Mouse (Mus musculus): ENCODE data around the gene Tmem30b. TPM values are rescaled to one million over a fixed set of nuclear protein-coding genes. Genes with fewer than 3 reads are reported as not detected.
"Not testable (repeated sequence)": the region's sequence is repeated elsewhere in the genome, so short reads cannot be mapped to it uniquely, and the experiment has no call there.

The Tmem30b gene
- polyA plus RNA-seq, 1 experiment = 0.27 TPM

DNA sequence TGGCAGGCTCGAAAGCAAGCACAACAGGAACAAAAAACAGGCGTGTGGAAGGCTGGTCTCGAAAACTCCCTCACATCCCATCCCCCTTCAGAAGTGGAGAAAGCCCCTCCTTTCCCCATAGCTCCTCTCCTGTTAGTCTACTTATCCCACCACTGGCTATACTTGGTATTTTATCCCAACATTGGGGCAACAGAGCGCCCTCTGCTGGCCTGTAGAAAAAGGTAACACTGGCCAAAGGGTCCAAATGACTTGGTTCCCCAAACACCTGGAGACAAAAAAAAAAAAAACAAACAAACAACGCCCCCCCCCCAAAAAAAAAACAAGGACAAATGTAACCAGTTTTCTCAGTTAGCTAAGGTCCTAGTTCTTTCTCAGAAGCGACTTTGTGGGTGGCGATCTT lies 13.9 kb upstream of the Tmem30b start:
- no peak overlapping the region for H3K4me3 ChIP-seq (ENCODE audit: insufficient read depth, low read length)
- no peak overlapping the region for H3K27ac ChIP-seq (ENCODE audit: insufficient read depth, low read length)
- no peak for TF ChIP-seq POLR2A (IDR thresholded peaks at IDR 0.05; ENCODE audit: extremely low read depth, insufficient read depth, low read length)
- TF ChIP-seq CTCF (IDR thresholded peaks at IDR 0.05; ENCODE audit: extremely low read depth, insufficient read depth, low read length) = no peak
- no peaks in the 10 kb centered on the region for H3K4me1 ChIP-seq (ENCODE audit: control insufficient read depth, insufficient read depth, low read length)

DNA sequence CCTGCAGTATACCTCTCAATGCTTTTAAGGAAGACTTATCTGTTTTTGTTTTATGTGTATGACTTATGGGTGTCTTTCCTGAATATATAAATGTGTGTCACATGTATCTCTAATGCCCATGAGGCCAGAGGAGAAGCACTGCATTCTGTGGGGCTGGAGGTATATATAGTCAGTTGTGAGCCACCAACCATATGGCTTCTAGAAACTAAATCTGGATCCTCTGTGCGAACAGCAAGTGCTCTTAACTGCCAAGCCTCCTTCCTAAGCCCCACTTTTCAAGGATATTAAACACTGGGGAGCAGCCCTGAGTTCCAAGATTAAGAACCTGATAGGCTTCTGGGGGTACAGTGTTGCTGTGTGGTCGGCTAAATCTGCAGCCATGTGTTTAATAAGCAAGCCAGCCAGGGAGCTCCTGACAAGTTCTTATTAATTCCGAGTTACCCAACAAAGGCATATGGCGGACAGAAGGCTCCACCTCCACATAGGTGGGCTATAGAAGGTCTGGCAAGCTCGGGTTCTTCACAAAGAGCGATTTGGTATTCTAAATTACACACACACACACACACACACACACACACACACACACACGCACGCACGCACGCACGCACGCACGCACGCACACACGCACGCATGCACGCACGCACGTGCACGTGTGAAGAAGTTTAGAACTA lies 12.5 kb upstream of the Tmem30b start:
- no peak overlapping the region for H3K4me3 ChIP-seq (ENCODE audit: insufficient read depth, low read length)
- H3K4me1 ChIP-seq (ENCODE audit: control insufficient read depth, insufficient read depth, low read length) = no peaks in the 10 kb centered on the region
- no peak for TF ChIP-seq CTCF (IDR thresholded peaks at IDR 0.05; ENCODE audit: extremely low read depth, insufficient read depth, low read length)
- no peak overlapping the region; the same call in 1 of the 2 replicates for H3K27ac ChIP-seq (ENCODE audit: insufficient read depth, low read length)

DNA sequence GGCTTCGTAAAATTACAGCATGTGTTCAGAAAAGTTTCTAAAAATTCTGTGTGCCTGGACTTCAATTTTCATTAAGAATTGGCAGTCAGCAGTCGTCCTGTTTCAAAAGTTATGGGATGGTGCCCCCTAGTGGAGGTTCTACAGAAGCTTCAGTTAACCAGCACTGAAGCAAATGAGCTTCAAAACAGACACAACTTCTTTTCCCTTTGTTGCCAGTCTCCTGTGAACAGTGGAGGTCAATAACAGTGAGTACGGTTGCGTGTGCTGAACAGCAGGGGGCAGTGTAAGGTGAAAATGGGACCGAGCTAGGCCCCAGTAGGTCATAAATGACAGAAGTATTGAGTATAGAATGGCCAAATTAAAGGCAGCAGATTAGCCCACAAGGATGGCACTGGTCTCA lies 8.0 kb upstream of the Tmem30b start:
- Histone ChIP-seq H3K4me1 (ENCODE audit: control insufficient read depth, insufficient read depth, low read length) (no peaks in the 10 kb centered on the region), H3K27ac (ENCODE audit: insufficient read depth, low read length) (no peak overlapping the region), H3K4me3 (ENCODE audit: insufficient read depth, low read length) (no peak overlapping the region)
- TF ChIP-seq CTCF (IDR thresholded peaks at IDR 0.05; ENCODE audit: extremely low read depth, insufficient read depth, low read length) (peak; percentile 60; the same call in 1 of the 2 replicates), POLR2A (IDR thresholded peaks at IDR 0.05; ENCODE audit: extremely low read depth, insufficient read depth, low read length) (no peak)

DNA sequence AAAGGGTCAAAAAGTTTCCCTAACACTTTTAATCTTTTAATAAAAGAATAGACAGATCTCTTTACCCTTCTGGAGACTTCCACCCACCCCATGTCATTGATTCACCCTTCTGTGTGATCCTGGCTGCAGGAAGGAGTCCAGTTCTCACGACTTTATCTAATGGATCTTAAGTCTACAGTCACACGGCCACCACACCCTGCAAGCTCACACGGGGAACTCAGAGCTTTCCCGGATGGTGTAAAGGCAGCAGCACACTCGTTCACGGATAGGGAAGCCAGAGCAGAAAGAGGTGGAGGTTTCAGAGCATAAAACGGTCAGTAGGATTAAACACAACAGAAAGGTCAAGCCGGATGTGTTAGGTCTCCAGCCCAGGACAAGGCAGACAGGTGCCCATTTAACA lies 2.1 kb upstream of the Tmem30b start:
- Histone ChIP-seq H3K4me3 (ENCODE audit: insufficient read depth, low read length) (no peak overlapping the region), H3K27ac (ENCODE audit: insufficient read depth, low read length) (no peak overlapping the region), H3K4me1 (ENCODE audit: control insufficient read depth, insufficient read depth, low read length) (no peaks in the 10 kb centered on the region)
- TF ChIP-seq CTCF (IDR thresholded peaks at IDR 0.05; ENCODE audit: extremely low read depth, insufficient read depth, low read length) = no peak
- TF ChIP-seq POLR2A (IDR thresholded peaks at IDR 0.05; ENCODE audit: extremely low read depth, insufficient read depth, low read length) = no peak

DNA sequence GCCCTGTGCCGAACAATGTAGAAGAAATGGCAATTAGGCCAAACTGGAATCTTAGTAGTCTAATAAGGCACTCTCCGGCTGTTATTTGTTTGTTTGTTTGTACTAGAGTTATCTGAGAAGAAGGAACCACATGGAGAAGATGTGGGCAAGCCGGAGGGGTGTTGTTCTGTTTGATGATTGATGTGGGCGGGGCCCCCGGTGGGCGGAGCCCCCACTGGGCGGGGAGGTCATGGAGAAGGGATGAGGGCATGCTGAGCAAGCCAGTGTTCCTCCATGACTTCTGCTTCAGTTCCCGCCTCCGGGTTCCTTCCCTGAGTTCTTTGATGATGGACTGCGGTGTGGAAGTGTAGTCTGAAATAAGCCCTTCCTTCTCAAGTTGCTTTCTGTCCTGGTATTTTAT lies 1.5 kb upstream of the Tmem30b start:
- TF ChIP-seq POLR2A (IDR thresholded peaks at IDR 0.05; ENCODE audit: extremely low read depth, insufficient read depth, low read length) (no peak), CTCF (IDR thresholded peaks at IDR 0.05; ENCODE audit: extremely low read depth, insufficient read depth, low read length) (no peak)
- H3K27ac ChIP-seq (ENCODE audit: insufficient read depth, low read length) = no peak overlapping the region
- no peaks in the 10 kb centered on the region for H3K4me1 ChIP-seq (ENCODE audit: control insufficient read depth, insufficient read depth, low read length)
- H3K4me3 ChIP-seq (ENCODE audit: insufficient read depth, low read length) = no peak overlapping the region

DNA sequence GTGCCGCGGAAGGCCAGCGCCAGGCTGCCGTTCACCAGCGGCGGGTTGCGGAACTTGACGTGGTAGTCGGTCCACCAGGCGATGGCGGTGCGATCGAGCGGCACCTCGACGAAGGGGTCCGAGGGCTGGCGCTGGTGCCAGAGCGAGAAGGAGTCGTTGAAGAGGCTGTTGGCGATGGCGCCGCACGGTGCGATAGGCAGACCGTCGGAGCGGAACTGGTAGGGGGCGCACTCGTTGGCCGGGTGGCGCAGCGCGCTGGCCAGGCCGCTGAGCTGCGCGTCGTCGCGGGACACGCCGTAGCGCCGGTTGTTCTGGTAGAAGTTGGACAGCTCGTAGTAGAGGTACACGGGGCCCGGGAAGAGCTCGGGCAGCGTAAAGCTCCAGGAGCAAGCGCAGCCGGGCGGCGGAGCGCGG lies 513 bp downstream of the Tmem30b start:
- Histone ChIP-seq H3K4me3 (ENCODE audit: insufficient read depth, low read length) (no peak overlapping the region), H3K27ac (ENCODE audit: insufficient read depth, low read length) (no peak overlapping the region), H3K4me1 (ENCODE audit: control insufficient read depth, insufficient read depth, low read length) (no peaks in the 10 kb centered on the region)
- no peak for TF ChIP-seq POLR2A (IDR thresholded peaks at IDR 0.05; ENCODE audit: extremely low read depth, insufficient read depth, low read length)
- no peak for TF ChIP-seq CTCF (IDR thresholded peaks at IDR 0.05; ENCODE audit: extremely low read depth, insufficient read depth, low read length)

DNA sequence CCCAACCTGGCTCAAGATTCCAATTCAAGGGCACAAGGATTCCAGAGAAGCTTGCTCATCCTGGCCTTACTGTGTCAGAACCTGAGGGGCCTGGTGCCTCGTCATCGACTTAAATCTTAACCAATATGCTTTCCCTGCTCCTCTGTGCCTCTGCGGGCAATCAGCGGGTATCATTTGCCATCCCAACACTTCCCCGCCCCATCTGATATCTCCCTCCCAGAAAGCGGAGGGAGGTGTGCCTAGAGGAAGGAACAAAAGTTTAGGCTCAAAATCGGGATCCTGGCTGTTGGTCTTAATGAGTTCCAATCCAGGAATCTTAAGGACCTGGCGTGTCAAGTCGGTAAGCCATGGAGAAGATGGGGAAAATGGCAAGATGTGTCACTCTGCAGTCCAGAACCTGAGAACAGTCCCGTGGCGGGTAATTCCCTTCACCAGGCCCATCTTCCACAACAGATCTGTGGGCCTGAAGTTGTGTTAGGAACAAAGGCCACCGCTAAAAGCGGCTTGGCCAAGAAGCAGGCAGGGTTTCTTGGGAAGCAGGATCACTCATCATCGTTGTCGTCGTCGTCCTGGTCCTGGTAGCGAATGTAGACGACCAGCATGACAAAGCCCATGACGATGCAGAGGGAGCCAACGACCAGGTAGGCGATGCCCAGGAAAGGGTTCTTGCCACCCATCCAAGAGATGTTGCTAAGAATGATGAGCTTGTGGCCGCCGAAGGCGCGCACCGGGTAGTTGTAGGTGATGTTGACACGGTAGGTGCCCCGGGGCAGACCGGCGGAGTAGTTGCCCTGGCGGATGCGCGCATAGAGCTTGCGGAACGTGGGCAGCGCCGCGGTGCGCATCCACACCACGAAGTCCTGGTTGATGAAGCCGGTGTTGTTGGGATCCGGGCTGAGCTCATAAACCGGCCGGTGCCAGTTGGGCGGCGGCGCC lies 1.2 kb downstream of the Tmem30b start:
- H3K4me3 ChIP-seq (ENCODE audit: insufficient read depth, low read length) = no peak overlapping the region

DNA sequence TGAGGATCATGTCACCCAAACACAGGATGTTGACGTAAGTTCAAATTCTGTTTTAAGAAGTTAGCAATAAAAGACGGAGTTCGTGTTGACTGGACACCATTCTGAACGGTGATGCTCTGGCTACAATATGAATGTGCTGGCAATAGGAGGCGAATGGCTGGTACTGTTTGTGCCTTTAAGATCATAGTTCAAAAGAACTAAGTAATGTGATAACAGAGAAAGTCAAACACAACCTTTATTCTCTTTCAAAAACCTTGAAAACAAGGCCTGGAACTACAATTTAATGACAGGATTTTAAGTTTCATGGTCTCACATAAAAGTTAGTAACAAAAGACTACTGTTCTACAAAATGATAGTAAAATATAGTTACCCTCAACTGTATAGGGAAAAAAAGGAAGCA lies 3.0 kb downstream of the Tmem30b start:
- H3K4me1 ChIP-seq (ENCODE audit: control insufficient read depth, insufficient read depth, low read length) = no peaks in the 10 kb centered on the region
- no peak overlapping the region for H3K4me3 ChIP-seq (ENCODE audit: insufficient read depth, low read length)
- no peak overlapping the region for H3K27ac ChIP-seq (ENCODE audit: insufficient read depth, low read length)
- TF ChIP-seq POLR2A (IDR thresholded peaks at IDR 0.05; ENCODE audit: extremely low read depth, insufficient read depth, low read length) (no peak), CTCF (IDR thresholded peaks at IDR 0.05; ENCODE audit: extremely low read depth, insufficient read depth, low read length) (no peak)

More for the DNA sequence above, 1.2 kb downstream of the Tmem30b start:
- Histone ChIP-seq H3K4me1 (ENCODE audit: control insufficient read depth, insufficient read depth, low read length) (no peaks in the 10 kb centered on the region), H3K27ac (ENCODE audit: insufficient read depth, low read length) (no peak overlapping the region)
- no peak for TF ChIP-seq POLR2A (IDR thresholded peaks at IDR 0.05; ENCODE audit: extremely low read depth, insufficient read depth, low read length)
- no peak for TF ChIP-seq CTCF (IDR thresholded peaks at IDR 0.05; ENCODE audit: extremely low read depth, insufficient read depth, low read length)

DNA sequence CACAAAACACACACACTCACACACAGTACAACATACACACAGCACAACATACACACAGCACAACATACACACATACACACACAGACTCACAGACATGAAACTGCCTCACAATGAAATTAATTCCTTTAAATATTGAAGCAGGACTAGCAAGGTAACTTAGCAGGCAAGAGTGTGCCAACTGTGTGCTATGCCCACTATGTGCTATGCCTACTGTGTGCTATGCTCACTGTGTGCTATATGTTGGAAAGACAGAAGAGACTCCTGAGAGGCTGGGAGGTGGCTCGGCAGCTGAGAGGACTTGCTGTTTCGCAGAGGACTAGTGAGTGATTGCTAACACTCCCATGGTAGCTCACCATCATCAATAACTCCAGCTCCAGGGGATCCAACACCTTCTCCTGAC lies 5.8 kb downstream of the Tmem30b start:
- Histone ChIP-seq H3K4me1 (ENCODE audit: control insufficient read depth, insufficient read depth, low read length) (no peaks in the 10 kb centered on the region), H3K4me3 (ENCODE audit: insufficient read depth, low read length) (no peak overlapping the region), H3K27ac (ENCODE audit: insufficient read depth, low read length) (no peak overlapping the region)
- no peak for TF ChIP-seq POLR2A (IDR thresholded peaks at IDR 0.05; ENCODE audit: extremely low read depth, insufficient read depth, low read length)
- TF ChIP-seq CTCF (IDR thresholded peaks at IDR 0.05; ENCODE audit: extremely low read depth, insufficient read depth, low read length) = no peak

DNA sequence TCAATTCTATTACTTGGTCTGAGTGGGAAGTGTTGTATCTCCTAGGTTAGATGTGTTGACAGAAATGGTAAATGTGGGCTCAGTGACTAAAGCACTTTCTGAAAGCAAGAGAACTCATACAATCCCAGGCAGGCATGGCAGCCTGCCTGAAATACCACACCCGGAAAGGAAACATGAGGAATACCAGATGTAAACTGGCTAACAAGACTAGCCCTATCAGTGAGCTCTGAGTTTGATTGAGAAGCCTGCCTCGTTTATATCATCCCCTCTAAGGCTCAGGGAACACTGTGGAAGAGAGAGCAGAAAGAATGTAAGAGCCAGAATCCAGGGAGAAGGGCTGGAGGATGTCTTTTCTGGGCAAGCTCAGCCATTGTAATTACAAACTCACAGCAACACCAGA lies 7.0 kb downstream of the Tmem30b start:
- no peak overlapping the region for H3K27ac ChIP-seq (ENCODE audit: insufficient read depth, low read length)
- no peak for TF ChIP-seq CTCF (IDR thresholded peaks at IDR 0.05; ENCODE audit: extremely low read depth, insufficient read depth, low read length)
- H3K4me1 ChIP-seq (ENCODE audit: control insufficient read depth, insufficient read depth, low read length) = no peaks in the 10 kb centered on the region
- no peak overlapping the region for H3K4me3 ChIP-seq (ENCODE audit: insufficient read depth, low read length)

DNA sequence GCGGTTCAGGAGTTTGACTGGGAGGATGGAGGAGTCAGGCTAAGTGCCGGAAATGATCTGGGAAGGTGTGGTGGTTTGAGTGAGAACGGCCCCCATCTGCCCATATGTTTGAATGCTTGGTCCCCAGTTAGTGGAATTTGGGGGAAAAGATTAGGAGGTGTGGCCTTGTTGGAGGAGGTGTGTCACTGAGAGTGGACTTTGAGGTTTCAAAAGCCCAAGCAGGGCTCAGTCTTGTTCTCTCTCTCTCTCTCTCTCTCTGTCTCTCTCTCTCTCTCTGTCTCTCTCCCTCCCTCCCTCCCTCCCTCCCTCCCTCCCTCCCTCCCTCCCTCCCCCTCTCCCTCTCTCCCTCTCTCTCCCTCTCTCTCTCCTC lies 8.1 kb downstream of the Tmem30b start:
- not testable (repeated sequence) for H3K4me3 ChIP-seq (ENCODE audit: insufficient read depth, low read length); H3K4me1 ChIP-seq (ENCODE audit: control insufficient read depth, insufficient read depth, low read length); H3K27ac ChIP-seq (ENCODE audit: insufficient read depth, low read length)

All from cortical plate, adult 2 months (tissue).